Mouse (Mus musculus): ENCODE results near the gene Slc25a25.
A peak's percentile ranks its signal among the peaks of the same experiment; 100 is the strongest.
"Not testable (repeated sequence)": the region's sequence is repeated elsewhere in the genome, so short reads cannot be mapped to it uniquely, and the experiment has no call there.

Gene Slc25a25

DNA sequence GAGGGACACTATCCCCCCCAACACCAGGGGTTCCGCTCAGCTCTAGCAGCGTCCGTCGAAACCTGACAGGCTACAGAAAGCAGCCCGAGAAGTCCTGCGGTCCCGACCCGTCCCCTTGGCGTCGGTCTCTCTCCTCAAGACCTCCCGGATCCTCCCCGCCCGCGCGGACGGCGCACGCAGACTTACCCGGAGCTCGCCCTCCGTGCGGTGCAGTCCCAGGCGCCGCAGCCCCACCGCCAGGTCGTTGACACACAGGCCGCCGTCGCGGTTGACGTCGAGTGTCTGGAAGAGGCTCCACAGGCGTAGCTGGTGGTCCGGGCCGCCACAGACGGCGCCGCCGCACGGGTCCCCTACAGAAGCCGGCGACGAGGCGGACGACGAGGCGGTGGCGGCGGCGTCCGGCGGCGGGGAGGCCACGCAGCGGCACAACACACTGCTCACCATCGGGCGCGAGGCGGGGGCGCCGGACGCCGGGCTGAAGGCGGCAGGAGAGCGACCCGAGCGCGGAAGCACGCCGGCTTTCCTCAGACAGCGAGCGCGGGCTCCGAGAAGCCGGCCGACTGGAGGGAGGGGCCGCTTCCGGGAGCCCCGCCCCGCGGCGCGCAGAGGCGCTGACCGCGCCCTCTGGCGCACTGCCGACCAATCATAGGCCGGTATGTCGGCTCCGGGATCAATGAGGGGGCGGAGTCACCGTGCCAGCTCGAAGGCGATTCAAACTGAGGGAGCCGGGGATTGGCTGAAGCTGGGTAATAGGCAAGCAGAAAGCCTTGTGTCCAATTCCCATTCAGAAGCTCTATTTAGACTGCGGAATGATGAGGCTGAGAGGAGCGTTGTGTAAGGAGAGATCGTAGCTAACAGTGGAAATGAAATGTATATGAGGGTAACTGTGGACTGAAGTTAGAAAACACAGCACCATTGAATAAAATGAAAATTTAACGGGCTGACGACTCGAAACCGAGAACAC lies at the start of gene Slc25a25:
TSS of gene Slc25a25 (minus strand) at position 565 of the 964 bp plus-strand sequence.
- peak; percentile 99 for DNase-seq (ENCODE audit: low spot score)

DNA sequence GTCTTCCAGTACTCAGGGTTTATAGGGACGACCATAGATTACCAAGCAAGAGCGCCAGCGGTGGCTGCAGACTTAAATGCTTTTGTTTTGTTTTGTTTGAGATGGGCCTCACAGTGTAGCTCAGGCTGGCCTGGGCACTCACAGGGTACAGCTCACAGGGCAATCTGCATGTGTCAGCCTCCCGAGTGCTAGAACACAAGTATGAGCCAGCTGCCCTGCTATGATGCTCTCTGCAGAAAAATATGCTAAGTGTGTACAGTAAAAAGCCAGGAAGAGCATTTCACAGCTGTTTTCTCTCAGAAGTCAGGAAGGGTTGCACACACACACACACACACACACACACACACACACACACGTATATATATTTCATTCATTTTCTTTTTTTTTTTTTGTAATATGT lies 49.2 kb upstream of the Slc25a25 start:
- DNase-seq (ENCODE audit: low spot score), result no peak

DNA sequence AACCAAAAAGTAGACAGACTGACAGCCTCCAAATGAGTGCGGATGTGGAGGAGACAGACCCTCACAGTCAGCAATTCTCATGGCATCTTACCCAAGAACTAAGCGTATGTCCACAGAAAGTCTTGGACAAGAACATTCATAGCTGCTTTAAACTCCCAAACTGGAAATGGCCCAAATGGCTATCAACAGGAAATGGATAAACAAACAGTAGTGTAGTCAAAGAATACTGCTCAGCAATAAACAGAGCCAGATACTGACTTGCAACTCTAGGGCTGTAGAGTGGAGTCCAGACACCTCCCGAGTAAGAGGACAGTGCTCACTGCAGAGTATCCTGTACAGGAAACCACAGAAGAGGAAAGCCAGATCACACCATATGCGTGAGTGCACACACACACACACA lies 48.1 kb upstream of the Slc25a25 start:
- no peak for DNase-seq (ENCODE audit: low spot score)

DNA sequence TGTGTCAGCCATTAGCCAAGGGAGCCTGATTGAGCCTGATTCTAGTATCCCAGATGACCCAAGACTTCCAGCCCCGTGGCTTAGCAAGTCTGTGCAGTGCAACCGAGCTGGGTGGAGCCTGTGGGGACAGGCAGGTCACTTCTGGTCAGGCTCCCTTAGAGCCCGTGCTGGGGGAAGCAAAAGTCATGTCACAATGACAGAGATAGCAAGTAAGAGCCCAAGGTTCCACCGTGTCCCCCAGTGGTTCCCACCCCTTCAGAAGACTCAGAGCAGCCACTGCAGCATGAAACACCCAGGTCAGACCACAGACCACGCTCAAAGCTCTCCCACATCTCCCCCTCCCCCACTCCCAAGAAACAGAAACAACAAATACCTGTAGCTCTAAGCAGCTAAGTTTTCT lies 44.9 kb upstream of the Slc25a25 start:
- DNase-seq (ENCODE audit: low spot score), result no peak

DNA sequence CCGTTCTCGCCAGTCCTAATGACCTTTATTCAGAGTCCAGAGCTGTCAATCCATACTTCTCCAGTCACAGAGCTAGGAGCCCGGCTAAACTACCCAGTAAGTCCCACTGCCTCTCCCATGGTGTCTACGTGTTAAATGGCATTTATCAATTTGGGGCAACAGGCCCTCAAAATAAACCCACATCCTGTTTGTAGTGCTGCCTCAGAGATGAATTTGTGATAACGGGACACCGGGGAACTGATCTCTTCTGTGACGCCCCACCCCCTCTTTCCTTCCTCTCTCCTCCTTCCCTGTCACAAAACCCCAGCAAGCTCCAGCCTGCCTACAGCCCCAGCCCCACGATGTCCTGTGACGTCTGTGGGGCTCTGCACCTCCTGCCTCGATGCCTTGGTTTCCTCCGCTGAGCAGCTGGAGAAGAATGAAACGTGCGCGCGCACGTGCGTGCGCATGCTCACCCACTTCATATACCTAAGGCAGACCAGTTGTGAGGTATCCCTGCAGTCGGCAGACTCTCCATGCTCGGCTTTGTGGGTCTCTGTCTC lies 44.0 kb upstream of the Slc25a25 start:
- peak; percentile 83 for DNase-seq (ENCODE audit: low spot score)

DNA sequence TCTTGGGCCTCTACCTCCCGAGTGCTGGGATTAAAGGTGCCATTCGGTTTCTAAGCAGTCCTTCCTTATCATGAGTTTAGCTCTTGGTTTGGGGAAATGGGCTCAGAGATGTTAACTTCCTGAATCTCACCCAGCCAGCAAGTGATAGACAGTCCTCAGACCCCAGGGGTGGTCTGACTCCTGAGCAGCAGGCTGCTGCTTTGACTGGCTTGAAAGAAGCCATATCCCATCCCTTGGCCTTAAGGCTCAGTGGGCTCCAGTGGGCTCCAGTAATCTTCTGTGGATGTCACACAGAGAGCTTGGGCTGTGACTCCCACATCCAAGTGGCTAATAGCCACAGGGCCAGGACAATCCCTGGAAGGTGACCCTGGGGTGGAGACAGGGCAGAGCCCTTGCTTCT lies 43.3 kb upstream of the Slc25a25 start:
- no peak for DNase-seq (ENCODE audit: low spot score)

DNA sequence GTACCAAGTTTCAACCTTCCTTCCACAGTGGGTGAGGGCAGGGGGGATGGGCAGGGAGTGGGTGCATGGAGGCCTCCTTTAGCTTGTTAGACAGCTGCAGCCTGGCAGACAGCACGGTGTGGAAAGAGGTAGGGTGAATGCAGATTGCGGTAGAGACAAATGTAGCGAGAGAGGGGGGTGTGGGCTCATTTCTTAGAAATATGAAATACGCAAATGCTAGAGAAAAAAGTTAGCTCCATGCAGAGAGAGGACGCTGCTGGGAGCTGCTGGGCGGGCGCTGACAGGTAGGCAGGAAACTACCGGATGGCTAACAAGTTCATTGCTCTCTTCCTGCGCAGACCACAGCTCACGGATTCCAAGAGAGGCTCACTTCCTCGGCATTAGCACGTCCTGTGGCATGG lies 42.1 kb upstream of the Slc25a25 start:
- no peak for DNase-seq (ENCODE audit: low spot score)

DNA sequence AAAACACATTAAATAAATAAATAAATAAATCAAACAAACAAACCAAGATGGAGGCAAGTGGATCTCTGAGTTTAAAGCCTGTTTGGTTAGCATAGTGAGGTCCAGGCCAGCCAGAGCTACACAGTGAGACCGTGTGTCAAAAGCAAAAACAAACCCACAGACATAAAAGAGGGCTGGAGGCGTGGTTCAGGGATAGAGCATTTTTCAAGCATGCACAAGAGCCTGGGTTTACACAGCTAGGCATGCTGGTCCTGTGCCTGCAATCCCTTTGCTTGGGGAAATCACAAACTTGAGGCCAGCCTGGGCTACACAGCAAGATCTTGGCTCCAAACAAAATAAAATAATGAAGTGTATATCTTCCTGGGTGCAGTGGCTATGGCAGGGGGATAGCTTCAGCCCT lies 41.4 kb upstream of the Slc25a25 start:
- no peak for DNase-seq (ENCODE audit: low spot score)

DNA sequence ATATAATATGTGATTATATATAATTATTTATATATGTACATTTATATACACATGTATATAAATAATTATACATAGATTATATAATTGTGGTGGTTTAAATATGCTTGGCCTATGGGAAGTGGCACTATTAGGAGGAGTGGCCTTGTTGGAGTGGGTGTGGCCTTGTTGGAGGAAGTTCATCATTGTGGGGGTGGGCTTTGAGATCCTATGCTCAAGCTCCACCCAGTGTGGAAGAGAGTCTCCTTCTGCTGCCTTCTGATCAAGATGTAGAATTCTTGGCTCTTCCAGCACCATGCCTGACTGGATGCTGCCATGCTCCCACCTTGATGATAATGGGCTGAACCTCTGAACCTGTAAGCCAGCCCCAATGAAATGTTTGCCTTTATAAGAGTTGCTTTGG lies 39.5 kb upstream of the Slc25a25 start:
- DNase-seq (ENCODE audit: low spot score), result not testable (repeated sequence)

DNA sequence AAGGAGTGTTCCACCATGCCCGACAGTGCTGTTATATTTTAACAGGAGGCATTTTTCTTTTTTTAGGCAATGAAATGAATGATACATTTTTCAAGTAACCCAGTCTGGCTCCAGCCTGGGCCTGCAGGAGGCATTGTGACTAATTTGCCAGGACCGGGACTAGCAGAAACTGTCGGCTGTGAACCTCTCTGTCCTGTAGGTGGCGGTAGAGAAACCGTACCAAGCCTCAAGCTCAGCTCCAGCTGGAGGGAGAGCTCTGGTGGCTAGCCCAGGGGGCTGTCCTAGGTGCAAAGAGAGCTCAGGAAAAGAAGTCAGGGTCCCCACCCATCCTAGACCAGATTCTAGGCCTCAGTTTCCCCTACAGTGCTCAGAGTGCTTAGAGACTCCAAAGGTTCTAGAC lies 37.4 kb upstream of the Slc25a25 start:
- peak; percentile 83 for DNase-seq (ENCODE audit: low spot score)

DNA sequence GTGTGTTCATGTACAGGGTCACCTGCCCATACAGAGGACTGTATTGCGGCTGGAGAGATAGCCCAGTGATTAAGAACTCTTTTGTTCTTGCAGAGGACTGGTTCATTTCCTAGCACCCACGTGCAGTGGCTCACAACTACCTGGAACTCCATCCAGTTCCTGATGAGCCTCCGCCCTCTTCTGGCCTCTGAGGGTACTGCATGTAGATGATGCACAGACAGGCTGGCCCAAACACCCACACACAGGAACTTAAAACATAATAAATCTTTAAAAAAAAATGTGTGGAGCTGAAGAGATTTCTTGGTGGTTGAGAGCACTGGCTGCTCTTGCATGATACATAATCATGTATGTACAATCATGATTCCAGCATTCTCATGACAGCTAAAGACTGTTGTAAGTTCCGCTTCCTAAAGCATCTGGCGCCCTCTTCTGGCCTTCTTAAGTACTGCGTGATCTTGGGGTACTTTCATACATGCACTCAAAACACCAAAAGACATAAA lies 35.9 kb upstream of the Slc25a25 start:
- peak; percentile 96 for DNase-seq (ENCODE audit: low spot score)

DNA sequence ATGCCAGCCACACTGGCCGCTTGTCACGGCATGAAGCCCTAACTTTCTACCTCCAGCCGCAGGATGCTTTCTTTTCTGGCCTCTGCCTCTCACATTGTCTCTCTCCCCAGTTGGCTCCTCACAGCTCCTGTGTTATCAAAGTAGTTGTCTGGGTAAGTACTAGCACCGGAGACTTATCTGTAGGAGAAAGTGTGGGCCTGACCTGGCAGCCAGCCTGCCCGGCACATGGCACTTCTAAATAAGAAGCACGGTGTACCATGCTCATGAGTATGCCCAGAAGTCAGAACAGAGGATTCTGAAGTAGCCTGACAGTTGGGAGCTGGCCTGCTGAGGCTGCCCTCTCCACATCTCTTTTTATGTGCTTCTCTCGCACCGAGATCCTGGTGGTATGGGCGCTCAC lies 34.9 kb upstream of the Slc25a25 start:
- no peak for DNase-seq (ENCODE audit: low spot score)

DNA sequence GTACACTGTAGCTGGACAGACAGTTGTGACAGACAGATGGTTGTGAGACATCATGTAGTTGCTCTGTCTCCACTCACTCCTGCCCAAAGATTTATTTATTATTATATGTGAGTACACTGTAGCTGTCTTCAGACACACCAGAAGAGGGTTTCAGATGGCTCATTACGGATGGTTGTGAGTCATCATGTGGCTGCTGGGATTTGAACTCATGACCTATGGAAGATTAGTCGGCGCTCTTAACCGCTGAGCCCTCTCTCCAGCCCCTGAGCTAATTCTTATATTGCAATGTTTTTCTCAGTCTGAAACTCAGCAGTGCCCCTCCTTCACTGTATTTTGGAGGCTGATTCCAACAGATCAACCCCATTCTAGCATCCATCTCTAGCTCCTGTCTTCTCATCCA lies 34.5 kb upstream of the Slc25a25 start:
- no peak for DNase-seq (ENCODE audit: low spot score)

DNA sequence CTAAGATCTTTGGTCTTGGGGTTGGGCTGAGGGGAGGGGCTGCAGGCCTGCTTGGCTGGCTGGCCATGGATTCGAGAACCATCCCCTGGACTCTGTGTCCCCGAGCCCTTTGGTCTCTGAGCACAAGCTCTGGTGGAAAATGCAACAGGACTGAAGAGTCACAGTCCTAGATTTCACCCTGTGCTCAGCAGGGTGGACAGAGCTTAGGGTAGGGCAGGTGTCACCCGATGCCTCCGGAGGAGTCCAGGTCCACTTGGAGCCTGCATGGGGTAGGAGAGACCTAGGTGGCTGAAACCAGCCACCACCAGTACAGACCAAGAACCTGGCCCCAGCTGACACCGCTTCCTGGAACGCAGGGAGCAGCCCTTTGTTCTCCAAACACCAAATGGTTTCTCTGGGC lies 33.7 kb upstream of the Slc25a25 start:
- DNase-seq (ENCODE audit: low spot score), result no peak

DNA sequence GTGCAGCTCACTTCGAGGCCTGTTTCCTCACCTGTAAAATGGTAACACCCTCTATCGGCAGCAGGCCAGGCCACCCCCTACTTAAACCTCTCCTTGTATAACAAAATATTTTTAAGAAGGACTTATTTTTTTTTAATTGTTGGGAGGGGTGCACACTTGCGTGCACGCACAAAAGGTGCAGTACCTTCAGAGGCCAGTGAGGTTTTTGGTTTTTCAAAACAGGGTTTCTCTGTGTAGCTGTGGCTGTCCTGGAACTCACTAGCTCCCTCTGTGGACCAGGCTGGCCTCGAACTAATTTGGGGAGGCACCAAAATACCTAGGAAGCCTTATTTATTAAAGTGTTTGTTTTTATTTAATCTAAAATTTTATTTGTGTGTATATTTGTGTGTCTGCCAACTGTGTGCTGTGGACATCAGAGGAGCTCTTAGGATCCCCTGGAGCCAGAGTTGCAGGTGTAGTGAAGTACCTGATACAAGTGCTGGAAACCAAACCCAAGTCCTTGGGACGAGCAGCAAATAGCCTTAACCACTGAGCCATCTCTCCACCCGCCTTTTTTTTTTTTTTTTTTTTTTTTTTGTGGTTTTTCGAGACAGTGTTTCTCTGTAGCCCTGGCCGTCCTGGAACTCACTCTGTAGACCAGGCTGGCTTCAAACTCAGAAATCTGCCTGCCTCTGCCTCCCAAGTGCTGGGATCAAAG lies 32.1 kb upstream of the Slc25a25 start:
- DNase-seq (ENCODE audit: low spot score), result no peak

DNA sequence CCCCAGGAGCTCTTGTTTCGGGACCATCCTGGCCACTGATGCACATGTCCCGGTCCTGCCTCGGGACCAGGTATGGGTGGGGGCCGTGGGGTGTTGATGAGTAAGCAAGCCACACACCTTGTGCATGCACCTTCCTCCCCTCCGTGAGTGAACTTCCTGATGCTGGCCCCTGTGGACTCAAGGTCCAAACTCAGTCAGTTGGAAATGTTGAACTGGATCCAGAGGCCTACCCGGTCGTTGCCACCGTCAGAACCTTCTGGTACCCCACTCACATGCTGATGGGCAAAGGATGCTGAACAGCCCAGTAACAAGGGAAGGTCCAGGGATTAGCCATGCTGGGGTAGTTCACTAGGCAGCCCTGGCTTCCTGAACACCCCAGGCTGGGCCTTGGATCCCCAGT lies 31.1 kb upstream of the Slc25a25 start:
- no peak for DNase-seq (ENCODE audit: low spot score)

DNA sequence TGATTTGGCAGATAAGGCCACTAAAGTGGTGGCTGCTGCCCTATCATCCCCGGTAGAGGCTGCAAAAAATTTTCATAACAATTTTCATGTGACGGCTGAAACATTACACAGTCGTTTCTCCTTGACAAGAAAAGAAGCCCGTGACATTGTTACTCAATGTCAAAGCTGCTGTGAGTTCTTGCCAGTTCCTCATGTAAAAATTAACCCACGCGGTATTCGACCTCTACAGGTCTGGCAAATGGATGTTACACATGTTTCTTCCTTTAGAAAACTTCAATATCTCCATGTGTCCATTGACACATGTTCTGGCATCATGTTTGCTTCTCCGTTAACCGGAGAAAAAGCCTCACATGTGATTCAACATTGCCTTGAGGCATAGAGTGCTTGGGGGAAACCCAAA lies 24.1 kb upstream of the Slc25a25 start:
- not testable (repeated sequence) for DNase-seq (ENCODE audit: low spot score)

DNA sequence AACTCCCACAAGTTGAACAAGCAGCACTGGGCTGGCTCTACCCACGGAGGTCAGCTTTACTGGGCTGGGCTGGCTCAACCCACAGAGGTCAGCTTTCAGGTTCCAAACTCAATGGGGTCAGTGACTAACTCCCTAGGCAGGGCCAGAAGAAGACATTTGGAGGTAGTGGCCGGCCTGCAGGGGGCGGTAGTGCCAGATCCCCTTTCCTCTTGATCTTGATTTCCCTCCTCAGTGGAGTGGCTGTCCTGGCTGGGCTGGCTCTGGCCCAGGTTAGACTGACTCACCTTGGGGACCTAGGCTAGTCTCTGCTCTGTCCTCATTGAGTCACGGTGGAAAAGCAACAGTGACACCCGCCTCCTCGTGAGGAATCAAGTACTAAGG lies 20.4 kb upstream of the Slc25a25 start:
- DNase-seq (ENCODE audit: low spot score), result peak; percentile 74

DNA sequence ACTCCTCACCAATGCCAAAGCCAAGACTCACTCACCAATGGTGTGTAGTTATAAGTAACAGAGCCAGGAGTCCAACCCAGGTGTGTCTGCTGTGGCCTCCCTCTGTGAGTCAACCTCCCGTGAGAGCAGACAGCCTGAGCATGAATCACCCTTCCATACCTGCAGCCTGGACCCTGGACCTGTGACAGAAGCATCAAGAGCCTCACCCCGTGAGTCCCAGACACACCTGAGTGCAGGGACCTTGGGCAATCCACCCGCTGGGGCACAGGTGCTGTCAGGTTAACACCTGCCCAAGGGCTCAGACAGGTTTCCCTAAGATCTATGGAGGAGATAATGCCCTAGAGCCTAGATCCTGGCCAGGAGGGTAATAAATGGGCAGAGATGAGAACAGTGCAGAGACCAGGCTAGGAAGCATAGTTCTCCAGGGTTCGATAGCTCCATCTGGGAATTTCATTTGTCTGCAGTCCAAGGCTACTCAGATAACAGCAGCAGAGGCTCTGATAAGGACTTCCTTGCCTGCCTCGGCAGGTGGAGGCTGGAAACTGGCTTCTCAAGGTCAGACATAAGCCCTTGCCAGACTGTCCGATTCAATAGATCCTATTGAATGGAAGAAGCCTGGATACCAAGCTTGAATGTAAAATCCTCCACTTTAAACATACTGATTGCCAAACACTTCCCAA lies 19.9 kb upstream of the Slc25a25 start:
- peak; percentile 71 for DNase-seq (ENCODE audit: low spot score)

DNA sequence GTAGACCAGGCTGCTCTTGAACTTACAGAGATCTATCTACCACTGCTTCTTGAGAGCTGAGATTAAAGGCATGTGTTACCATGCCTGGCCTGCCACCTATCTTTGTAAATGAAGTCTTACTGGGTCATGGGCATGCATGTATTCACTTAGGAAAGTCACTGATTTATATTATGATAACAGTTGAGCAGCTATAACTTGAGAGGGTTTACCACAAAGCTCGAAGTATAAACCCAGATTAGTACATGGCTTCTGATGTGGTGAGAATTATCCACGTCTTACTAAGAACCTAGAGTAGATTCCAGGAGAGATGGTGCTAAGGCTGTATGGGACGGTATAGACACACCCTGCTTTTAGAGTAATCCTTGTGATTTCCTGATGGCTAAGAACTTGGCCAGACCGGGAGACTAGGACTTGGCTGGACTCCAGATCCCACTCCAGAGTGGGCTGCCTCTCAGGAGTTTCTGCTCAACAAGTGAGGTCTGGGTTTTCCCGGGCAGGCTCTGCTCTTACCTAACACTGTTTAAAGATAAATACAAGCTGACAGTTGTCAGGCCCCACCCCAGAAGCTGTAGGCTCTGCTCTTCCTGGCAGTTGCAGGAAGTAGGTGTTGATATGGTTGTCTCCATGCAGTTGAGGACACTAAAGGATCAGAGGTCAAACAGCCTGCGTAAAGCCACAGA lies 13.1 kb upstream of the Slc25a25 start:
- DNase-seq (ENCODE audit: low spot score), result no peak

DNA sequence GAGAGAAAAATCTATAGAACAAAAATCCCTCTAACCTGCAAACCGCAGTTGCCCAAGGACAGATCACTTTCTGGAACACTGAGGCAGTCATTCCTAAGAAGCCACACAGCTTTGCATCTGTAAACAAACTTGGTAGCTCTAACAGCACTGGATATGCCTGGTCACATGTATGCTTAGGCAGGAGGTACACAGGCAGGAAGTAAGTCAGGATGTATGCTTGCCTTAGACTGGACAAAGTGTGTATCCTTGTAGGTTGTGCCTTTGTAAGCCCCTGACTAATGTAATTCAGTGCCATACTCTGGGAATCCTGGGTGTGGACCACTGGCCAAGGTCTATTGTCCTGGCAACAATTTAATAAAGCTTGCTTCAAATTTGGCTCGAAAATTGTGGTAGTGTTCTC lies 12.5 kb upstream of the Slc25a25 start:
- no peak for DNase-seq (ENCODE audit: low spot score)

DNA sequence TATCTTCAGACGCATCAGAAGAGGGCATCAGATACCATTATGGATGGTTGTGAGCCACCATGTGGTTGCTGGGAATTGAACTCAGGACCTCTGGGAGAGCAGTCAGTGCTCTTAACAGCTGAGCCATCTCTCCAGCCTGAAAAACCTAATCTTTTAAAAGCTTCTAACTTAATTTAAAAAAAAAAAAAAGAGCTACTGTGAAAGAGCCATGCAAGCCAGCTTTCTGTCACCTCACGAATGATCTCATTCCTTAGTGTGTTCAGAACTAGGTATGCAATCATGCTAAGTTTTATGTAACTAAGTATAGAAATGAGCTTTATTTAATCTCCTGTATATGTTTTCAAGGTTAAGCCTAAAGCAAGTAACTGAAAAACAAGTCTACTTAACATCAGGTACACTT lies 8.4 kb upstream of the Slc25a25 start:
- no peak for DNase-seq (ENCODE audit: low spot score)

All from urinary bladder, postnatal 14 days (tissue).